ENCODE assay signal across 21 mouse cellular contexts in the genomic region with DNA sequence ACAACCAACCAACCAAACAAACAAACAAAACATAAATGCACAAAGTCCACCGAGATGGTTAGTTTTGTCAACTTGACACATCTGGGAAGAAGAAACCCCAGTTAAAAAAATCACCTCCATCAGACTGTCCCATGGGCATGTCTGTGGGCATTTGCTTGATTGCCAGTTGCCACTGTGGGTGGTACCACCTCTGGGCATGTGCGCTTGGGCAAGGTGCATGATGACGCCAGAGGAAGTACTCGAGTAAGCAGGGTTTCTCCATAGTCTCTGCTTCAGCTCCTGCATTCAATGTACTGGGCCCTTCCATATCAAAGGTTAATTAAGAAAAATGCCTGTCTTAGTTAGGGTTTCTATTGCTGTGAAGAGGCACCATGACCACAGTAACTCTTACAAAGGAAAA. TPM values are rescaled to one million over a fixed set of nuclear protein-coding genes. Genes with fewer than 3 reads are reported as not detected.
"Had no signal": no experiment of that assay in that cellular context is flagged by ENCODE, and none has a peak within 500 bp of the region (broad histone marks: within the 10 kb centered on the region; RNA-seq: fewer than 3 reads in every experiment).

No protein-coding gene starts in this region.

- ATAC-seq: liver, embryonic 12.5 days; midbrain, embryonic 16.5 days had no signal

- H3K9ac ChIP-seq: liver, embryonic 12.5 days; liver, embryonic 14.5 days; lung, embryonic 14.5 days; midbrain, embryonic 12.5 days; neural tube, embryonic 13.5 days; neural tube, embryonic 15.5 days; stomach, embryonic 15.5 days had no signal

- H3K4me3 ChIP-seq: liver, embryonic 12.5 days; midbrain, embryonic 10.5 days; midbrain, embryonic 12.5 days; myocyte; neural tube, embryonic 13.5 days; neural tube, embryonic 15.5 days; stomach, embryonic 15.5 days had no signal

- H3K9me3 ChIP-seq: liver, embryonic 12.5 days; midbrain, embryonic 10.5 days; midbrain, embryonic 12.5 days; neural tube, embryonic 13.5 days; neural tube, embryonic 15.5 days; stomach, embryonic 15.5 days had no signal

- DNase-seq: lung, adult 18-20 months; lung, embryonic 14.5 days; midbrain, embryonic 14.5 days; retina, postnatal 1 day; right cerebral cortex, adult 18-20 months; right cerebral cortex, postnatal 25 days; right cerebral cortex, postnatal 4 days; thymus, adult 2 months; thymus, postnatal 14 days; thymus, postnatal 36 days had no signal

- H3K36me3 ChIP-seq: liver, embryonic 12.5 days; midbrain, embryonic 10.5 days; midbrain, embryonic 12.5 days; neural tube, embryonic 13.5 days; neural tube, embryonic 15.5 days; stomach, embryonic 15.5 days had no signal

- H3K4me1 ChIP-seq: liver, embryonic 12.5 days; midbrain, embryonic 12.5 days; stomach, embryonic 15.5 days had no signal

- H3K27ac ChIP-seq: liver, embryonic 12.5 days; liver, embryonic 14.5 days; macrophage; midbrain, embryonic 10.5 days; midbrain, embryonic 12.5 days; neural tube, embryonic 13.5 days; neural tube, embryonic 15.5 days; stomach, embryonic 15.5 days; stomach, postnatal 0 days had no signal

- H3K4me2 ChIP-seq: liver, embryonic 12.5 days; lung, embryonic 14.5 days; midbrain, embryonic 12.5 days; neural tube, embryonic 13.5 days; neural tube, embryonic 15.5 days; stomach, embryonic 15.5 days had no signal

RNA-seq across cellular contexts. Expression of a gene that starts 21.9 kb away (rescaled TPM):
- polyA plus RNA-seq: myocyte had no signal
